Mouse (Mus musculus) stomach, embryonic 15.5 days (tissue): ENCODE measurements at regions not wholly inside any gene's neighbourhood (a gene's known extent, or its start where the extent isn't known, plus 50 kb on each side); places are given as distances from the start of the nearest gene placed in this dataset.

ENCODE experiments used
- ATAC-seq: fragments of 200-750 bp; cut with Nextera tagmentation; 2 replicates; pipeline ENCODE4 v1.8.0; 2017; ENCODE audit warnings: low read depth, moderate number of reproducible peaks, moderate TSS enrichment; ENCODE audit not compliant: insufficient read depth, low FRiP score
- H3K27ac ChIP-seq: fragments of 300-500 bp; sonication (generic); 2 replicates; pipeline ENCODE4 v1.5.1; 2015; ENCODE audit warnings: mild to moderate bottlenecking, inconsistent platforms
- H3K27me3 ChIP-seq: fragments of 300-500 bp; sonication (generic); replicated peaks from 2 replicates; pipeline ENCODE4 v1.6.1; 2015; ENCODE audit warnings: inconsistent platforms
- H3K36me3 ChIP-seq: fragments of 300-500 bp; sonication (generic); 2 replicates; pipeline ENCODE4 v1.6.1; 2015; ENCODE audit warnings: inconsistent platforms
- H3K4me1 ChIP-seq: fragments of 300-500 bp; sonication (generic); 2 replicates; pipeline ENCODE4 v1.6.1; 2015; ENCODE audit warnings: inconsistent platforms
- H3K4me2 ChIP-seq: fragments of 300-500 bp; sonication (generic); 2 replicates; pipeline ENCODE4 v1.6.1; 2015; ENCODE audit warnings: mild to moderate bottlenecking, inconsistent platforms
- H3K4me3 ChIP-seq: fragments of 300-500 bp; sonication (generic); replicated peaks from 2 replicates; pipeline ENCODE4 v1.5.1; 2015; ENCODE audit warnings: inconsistent platforms
- H3K9ac ChIP-seq: fragments of 300-500 bp; sonication (generic); 2 replicates; pipeline ENCODE4 v1.6.1; 2015; ENCODE audit warnings: inconsistent platforms
- H3K9me3 ChIP-seq: fragments of 300-500 bp; sonication (generic); 2 replicates; pipeline ENCODE4 v1.6.1; 2016; ENCODE audit warnings: inconsistent platforms
- WGBS: fragments of 180-500 bp; shearing (Covaris S2); methylation state at CpG from one replicate; pipeline ENCODE4 v1.1.7; 2015; 5-methylcytosine and 5-hydroxymethylcytosine counted together

DNA sequence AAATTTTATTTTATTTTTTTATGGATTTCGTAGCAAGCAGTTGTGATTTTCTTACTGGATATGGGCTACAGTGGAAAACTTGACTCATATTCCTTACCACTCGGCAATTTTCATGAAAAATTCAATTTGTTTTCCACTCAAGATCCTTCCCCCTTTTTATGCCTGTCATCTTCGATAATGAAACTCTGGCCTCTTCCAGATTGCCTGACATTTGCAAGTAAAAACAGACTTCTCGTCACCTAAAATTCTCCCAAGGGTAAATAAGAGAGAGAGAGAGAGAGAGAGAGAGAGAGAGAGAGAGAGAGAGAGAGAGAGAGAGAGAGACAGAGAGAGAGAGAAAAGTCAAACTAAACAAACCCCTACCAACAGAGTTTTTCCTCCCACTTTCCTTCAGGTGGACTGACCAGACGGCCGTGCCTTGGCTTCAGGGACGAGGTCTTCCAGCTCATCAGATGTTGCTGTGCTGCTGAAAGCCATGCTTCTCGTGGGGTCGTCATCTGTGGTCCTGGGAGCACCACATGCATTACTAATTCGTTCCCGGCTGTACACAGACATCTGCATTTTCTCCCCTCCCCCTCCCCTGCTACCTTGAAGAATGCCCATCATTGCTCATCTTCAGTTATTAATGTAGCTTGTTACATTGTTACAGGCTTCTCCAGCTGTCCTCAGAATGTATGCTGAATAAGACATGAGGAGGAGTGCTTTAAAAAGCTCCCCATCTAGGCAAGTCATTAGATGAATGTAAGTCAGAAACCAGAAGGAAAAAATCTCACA, 569.4 kb downstream of the Ptprc start:
- H3K9ac ChIP-seq, result no peak overlapping the region
- H3K36me3 ChIP-seq, result no peaks in the 10 kb centered on the region
- no peaks in the 10 kb centered on the region for H3K27me3 ChIP-seq
- 55% methylated on average over 11 of the region's 11 CpGs for WGBS
- no peaks in the 10 kb centered on the region for H3K9me3 ChIP-seq
- no peak for ATAC-seq
- no peak overlapping the region for H3K4me2 ChIP-seq
- no peaks in the 10 kb centered on the region for H3K4me1 ChIP-seq
- no peak overlapping the region for H3K4me3 ChIP-seq
- no peak overlapping the region for H3K27ac ChIP-seq

GRCm38 (mm10) chr1:137593732-137594131, 581.8 kb downstream of the Ptprc start:
- H3K4me3 ChIP-seq, result no peak overlapping the region
- H3K4me1 ChIP-seq, result no peaks in the 10 kb centered on the region
- H3K27ac ChIP-seq, result no peak overlapping the region
- no peak overlapping the region for H3K9ac ChIP-seq
- no peaks in the 10 kb centered on the region for H3K9me3 ChIP-seq
- H3K4me2 ChIP-seq, result no peak overlapping the region
- H3K27me3 ChIP-seq, result no peaks in the 10 kb centered on the region
- no peaks in the 10 kb centered on the region for H3K36me3 ChIP-seq
- no peak for ATAC-seq
- 82% methylated on average over 7 of the region's 7 CpGs for WGBS

GRCm38 (mm10) chr1:137591891-137592290, 583.6 kb downstream of the Ptprc start:
- WGBS, result 56% methylated on average over 2 of the region's 2 CpGs
- Histone ChIP-seq H3K4me3 (no peak overlapping the region), H3K27ac (no peak overlapping the region), H3K4me2 (no peak overlapping the region), H3K36me3 (no peaks in the 10 kb centered on the region), H3K27me3 (no peaks in the 10 kb centered on the region), H3K9me3 (no peaks in the 10 kb centered on the region), H3K9ac (no peak overlapping the region), H3K4me1 (no peaks in the 10 kb centered on the region)
- no peak for ATAC-seq

- WGBS, result 43% methylated on average over 3 of the region's 3 CpGs
- Histone ChIP-seq H3K27ac (no peak overlapping the region), H3K4me2 (no peak overlapping the region), H3K4me1 (no peaks in the 10 kb centered on the region), H3K9me3 (no peaks in the 10 kb centered on the region), H3K9ac (no peak overlapping the region), H3K27me3 (no peaks in the 10 kb centered on the region), H3K4me3 (no peak overlapping the region), H3K36me3 (no peaks in the 10 kb centered on the region)
- no peak for ATAC-seq
Measured at GRCm38 (mm10) chr1:137591295-137591694, 584.2 kb downstream of the Ptprc start.

- Histone ChIP-seq H3K4me1 (no peaks in the 10 kb centered on the region), H3K9me3 (no peaks in the 10 kb centered on the region), H3K4me3 (no peak overlapping the region), H3K9ac (no peak overlapping the region), H3K27me3 (no peaks in the 10 kb centered on the region), H3K4me2 (no peak overlapping the region), H3K36me3 (no peaks in the 10 kb centered on the region), H3K27ac (no peak overlapping the region)
- 75% methylated on average over 6 of the region's 6 CpGs for WGBS
- no peak for ATAC-seq
Measured at GRCm38 (mm10) chr1:137588304-137589300, 586.9 kb downstream of the Ptprc start.

DNA sequence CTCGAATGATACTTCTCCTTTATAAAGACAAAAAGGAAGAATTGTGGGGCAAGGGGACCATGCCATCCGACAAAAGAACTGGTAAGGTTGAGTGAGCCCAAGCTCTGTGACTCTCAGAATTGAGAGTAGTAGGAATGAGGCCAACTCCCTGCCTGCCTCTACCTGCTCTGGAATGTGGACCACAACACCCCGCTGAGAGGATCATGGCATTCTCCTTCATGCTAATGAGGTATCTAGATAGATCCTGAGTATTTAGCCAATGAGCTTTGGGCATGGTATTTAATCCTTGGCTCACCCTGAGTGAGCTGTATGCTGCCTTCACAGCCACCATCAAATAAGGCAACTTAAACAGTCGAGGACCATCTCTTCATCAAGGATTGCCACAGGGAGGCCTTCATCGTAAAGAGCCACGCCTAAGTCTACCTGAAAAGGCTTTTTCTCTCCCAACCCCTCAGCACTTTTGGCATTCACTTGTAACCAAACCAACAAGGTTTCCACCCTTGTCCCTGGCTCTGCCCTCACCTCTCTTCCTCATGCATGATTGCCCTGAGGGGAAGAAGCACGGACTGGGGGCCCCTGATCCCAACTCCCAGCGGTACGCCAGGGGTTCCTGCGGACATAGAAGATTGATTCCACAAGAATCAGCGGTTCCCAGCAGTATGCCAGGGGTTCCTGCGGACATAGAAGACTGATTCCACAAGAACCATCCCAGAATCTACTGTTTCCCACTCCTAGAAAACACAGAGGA, 587.9 kb downstream of the Ptprc start:
- H3K4me1 ChIP-seq, result no peaks in the 10 kb centered on the region
- no peaks in the 10 kb centered on the region for H3K36me3 ChIP-seq
- H3K9me3 ChIP-seq, result no peaks in the 10 kb centered on the region
- no peak overlapping the region for H3K27ac ChIP-seq
- H3K27me3 ChIP-seq, result no peaks in the 10 kb centered on the region
- no peak overlapping the region for H3K4me3 ChIP-seq
- H3K4me2 ChIP-seq, result no peak overlapping the region
- ATAC-seq, result no peak
- 88% methylated on average over 12 of the region's 12 CpGs for WGBS
- no peak overlapping the region for H3K9ac ChIP-seq

DNA sequence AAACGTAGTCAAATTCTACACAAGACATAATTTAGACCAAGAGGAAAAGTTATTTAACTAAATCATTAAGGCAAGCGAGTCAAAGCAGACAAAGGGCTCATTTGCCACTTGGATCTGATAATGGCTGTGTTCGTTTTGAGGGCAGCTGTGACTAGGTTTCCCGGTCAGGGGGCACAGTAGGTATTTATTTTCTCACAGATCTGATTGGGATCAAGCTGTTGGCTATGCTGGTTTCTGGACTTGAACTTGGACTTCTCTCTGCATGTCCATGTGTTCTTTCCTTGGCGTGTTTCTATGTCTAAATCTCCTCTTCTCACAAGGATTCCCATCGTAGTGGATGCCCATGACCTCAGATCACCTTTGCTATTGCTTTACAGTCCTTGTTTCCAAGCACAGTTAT, 590.8 kb downstream of the Ptprc start:
- no peak overlapping the region for H3K4me3 ChIP-seq
- ATAC-seq, result no peak
- WGBS, result 74% methylated on average over 6 of the region's 6 CpGs

DNA sequence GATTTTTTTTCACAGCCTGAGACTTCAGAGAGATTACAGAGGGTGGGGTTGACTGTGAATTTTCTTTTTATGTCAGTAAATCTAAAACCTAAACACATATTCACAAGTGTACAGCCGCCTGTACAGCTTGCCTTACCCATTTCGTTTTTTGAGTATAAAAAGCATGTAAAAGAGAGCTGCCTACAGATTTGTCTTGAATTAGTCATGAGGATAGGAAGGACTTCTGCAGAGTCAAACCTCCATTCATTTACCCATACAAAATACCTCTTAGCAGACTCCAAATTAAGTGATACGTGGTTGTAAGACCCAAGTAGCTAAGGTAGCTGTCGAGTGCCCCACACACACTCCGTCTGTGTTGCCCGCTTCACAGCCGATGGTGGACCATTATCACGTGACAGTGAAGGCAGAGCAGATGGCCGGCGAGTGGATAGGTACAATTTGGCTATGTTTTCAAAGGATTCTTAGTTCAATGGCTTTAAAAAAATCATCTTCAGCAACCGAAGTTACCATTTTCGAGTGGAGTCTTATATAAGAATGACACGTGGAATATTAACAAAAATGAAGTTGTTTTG, 591.3 kb downstream of the Ptprc start:
- no peaks in the 10 kb centered on the region for H3K4me1 ChIP-seq
- no peak overlapping the region for H3K27ac ChIP-seq
- no peaks in the 10 kb centered on the region for H3K27me3 ChIP-seq
- WGBS, result 89% methylated on average over 13 of the region's 13 CpGs
- no peaks in the 10 kb centered on the region for H3K9me3 ChIP-seq
- ATAC-seq, result no peak
- H3K4me2 ChIP-seq, result no peak overlapping the region
- no peak overlapping the region for H3K9ac ChIP-seq
- no peak overlapping the region for H3K4me3 ChIP-seq
- H3K36me3 ChIP-seq, result no peaks in the 10 kb centered on the region

More for the DNA sequence above, 590.8 kb downstream of the Ptprc start:
- Histone ChIP-seq H3K36me3 (no peaks in the 10 kb centered on the region), H3K9ac (no peak overlapping the region), H3K27me3 (no peaks in the 10 kb centered on the region), H3K9me3 (no peaks in the 10 kb centered on the region), H3K4me2 (no peak overlapping the region), H3K4me1 (no peaks in the 10 kb centered on the region), H3K27ac (no peak overlapping the region)

GRCm38 (mm10) chr1:137577639-137578038, 597.9 kb downstream of the Ptprc start:
- ATAC-seq, result no peak

GRCm38 (mm10) chr1:137576174-137576573, 599.3 kb downstream of the Ptprc start:
- Histone ChIP-seq H3K9me3 (no peaks in the 10 kb centered on the region), H3K4me1 (no peaks in the 10 kb centered on the region), H3K27ac (no peak overlapping the region), H3K9ac (no peak overlapping the region), H3K27me3 (no peaks in the 10 kb centered on the region), H3K4me3 (no peak overlapping the region), H3K4me2 (no peak overlapping the region), H3K36me3 (no peaks in the 10 kb centered on the region)
- WGBS, result 73% methylated on average over 9 of the region's 9 CpGs
- ATAC-seq, result no peak

More at GRCm38 (mm10) chr1:137577639-137578038, 597.9 kb downstream of the Ptprc start:
- 83% methylated on average over 1 of the region's 1 CpGs for WGBS
- Histone ChIP-seq H3K36me3 (no peaks in the 10 kb centered on the region), H3K9me3 (no peaks in the 10 kb centered on the region), H3K27ac (no peak overlapping the region), H3K9ac (no peak overlapping the region), H3K4me2 (no peak overlapping the region), H3K4me3 (no peak overlapping the region), H3K27me3 (no peaks in the 10 kb centered on the region), H3K4me1 (no peaks in the 10 kb centered on the region)

DNA sequence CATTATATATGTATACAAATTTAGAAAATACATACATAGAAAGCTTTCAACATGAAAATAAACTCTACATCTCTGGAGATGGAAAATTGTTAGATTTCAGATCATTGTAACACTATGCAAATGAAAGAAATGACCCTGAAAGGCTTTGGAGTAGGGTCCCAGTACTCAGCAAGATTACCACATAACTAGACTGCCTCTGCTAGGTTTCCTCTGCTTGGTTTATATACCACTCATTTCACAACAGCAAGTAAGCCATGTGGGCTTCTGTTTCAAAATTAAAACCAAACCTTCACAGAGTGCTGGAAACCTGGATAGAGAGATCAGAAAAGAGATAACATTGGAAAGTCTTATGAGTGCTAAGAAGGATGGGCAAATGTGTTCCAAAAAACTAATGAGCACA, 600.1 kb downstream of the Ptprc start:
- Histone ChIP-seq H3K27ac (no peak overlapping the region), H3K4me2 (no peak overlapping the region), H3K27me3 (no peaks in the 10 kb centered on the region), H3K4me1 (no peaks in the 10 kb centered on the region), H3K9ac (no peak overlapping the region), H3K9me3 (no peaks in the 10 kb centered on the region), H3K36me3 (no peaks in the 10 kb centered on the region), H3K4me3 (no peak overlapping the region)
- ATAC-seq, result no peak
